Mouse (Mus musculus) forebrain, postnatal 0 days (tissue): ENCODE measurements around the gene Cyp11a1. TPM values are rescaled to one million over a fixed set of nuclear protein-coding genes. Genes with fewer than 3 reads are reported as not detected.

Experiments
- ATAC-seq: fragments of 200-750 bp; cut with Nextera tagmentation; 2 replicates; pipeline ENCODE4 v1.8.0; 2017; ENCODE audit warnings: mild to moderate bottlenecking, moderate library complexity
- DNase-seq: peaks from one replicate; pipeline ENCODE4 v3.0.0-alpha.2; 2015
- H3K27ac ChIP-seq: fragments of 300-500 bp; sonication (generic); 2 replicates; pipeline ENCODE4 v1.5.1; 2014; ENCODE audit warnings: low read depth, mild to moderate bottlenecking, antibody characterized with exemption, low read length, moderate library complexity, mixed read lengths
- H3K27me3 ChIP-seq: fragments of 300-500 bp; sonication (generic); 2 replicates; pipeline ENCODE4 v1.6.1; 2014; ENCODE audit warnings: mild to moderate bottlenecking, low read length, mixed read lengths; ENCODE audit not compliant: insufficient read depth
- H3K36me3 ChIP-seq: fragments of 300-500 bp; sonication (generic); 2 replicates; pipeline ENCODE4 v1.6.1; 2014; ENCODE audit warnings: mild to moderate bottlenecking, moderate library complexity; ENCODE audit not compliant: insufficient read depth
- H3K4me1 ChIP-seq: fragments of 300-500 bp; sonication (generic); 2 replicates; pipeline ENCODE4 v1.6.1; 2014; ENCODE audit warnings: antibody characterized with exemption; ENCODE audit not compliant: insufficient read depth
- H3K4me2 ChIP-seq: fragments of 300-500 bp; sonication (generic); 2 replicates; pipeline ENCODE4 v1.6.1; 2014; ENCODE audit warnings: low read depth, mild to moderate bottlenecking, moderate library complexity
- H3K4me3 ChIP-seq: fragments of 300-500 bp; sonication (generic); 2 replicates; pipeline ENCODE4 v1.5.1; 2014; ENCODE audit warnings: low read depth, low read length, mixed read lengths
- H3K9ac ChIP-seq: fragments of 300-500 bp; sonication (generic); 2 replicates; pipeline ENCODE4 v1.6.1; 2014; ENCODE audit warnings: mild to moderate bottlenecking
- H3K9me3 ChIP-seq: fragments of 300-500 bp; sonication (generic); 2 replicates; pipeline ENCODE4 v1.6.1; 2016; ENCODE audit warnings: low read length
- CTCF ChIP-seq: sonication (generic); IDR thresholded peaks from 2 replicates; pipeline ENCODE4 v1.5.1; 2016; ENCODE audit warnings: antibody characterized with exemption, control low read depth, low read depth
- WGBS: fragments of 180-500 bp; shearing (Covaris S2); extraction: QIAGEN DNeasy Blood & Tissue Kit; methylation state at CpG from one replicate; pipeline ENCODE4 v1.1.7; 2014; 5-methylcytosine and 5-hydroxymethylcytosine counted together
- polyA plus RNA-seq: library from polyadenylated mRNA; unstranded; fragments of >200 nt; fragmentation: Nextera tagmentation; extraction: Ambion mirVana; gene quantifications from 2 replicates; pipeline ENCODE4 v1.2.1, GENCODE M21; 2015
- total RNA-seq: library from RNA; depleted of rRNA; stranded (reverse); fragments of >200 nt; gene quantifications from 2 replicates; pipeline ENCODE4 v1.2.3, GENCODE M21; 2014; rRNA removed

Cyp11a1 gene
- 0.29 and 1.2 TPM in 2 replicates for total RNA-seq
- polyA plus RNA-seq: 0.77 and 0.88 TPM in 2 replicates

GRCm38 (mm10) chr9:58005753-58006461, at the start of gene Cyp11a1:
Gene Cyp11a1, plus strand, starts transcription at chr9:58006411.
- no peak within 1 kb of the TSS for H3K27ac ChIP-seq

DNA sequence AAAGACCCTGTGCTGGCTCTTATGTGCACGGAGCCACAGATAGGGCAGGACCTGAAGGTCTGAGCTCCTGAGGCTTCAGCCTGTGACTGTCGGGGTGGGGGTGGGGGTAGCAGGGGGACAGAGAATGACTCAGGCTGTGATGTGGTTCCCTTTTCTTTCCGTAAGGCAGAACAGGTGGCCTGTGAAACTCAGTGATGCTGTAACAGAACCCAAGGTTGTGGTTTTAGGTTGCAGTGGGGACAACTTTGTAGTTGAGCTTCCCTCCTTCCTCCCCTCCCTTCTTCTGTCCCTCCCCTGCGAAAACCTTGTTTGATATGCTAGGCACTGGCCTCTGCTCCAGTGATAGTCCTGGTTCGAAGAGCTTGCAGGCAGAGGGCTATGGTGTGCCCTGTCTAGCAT, 49.4 kb upstream of the Cyp11a1 start:
- H3K4me2 ChIP-seq: no peak overlapping the region
- H3K9ac ChIP-seq: no peak overlapping the region
- no peak overlapping the region for H3K4me3 ChIP-seq
- no peak overlapping the region for H3K27ac ChIP-seq
- H3K4me1 ChIP-seq: no peaks in the 10 kb centered on the region
- no peaks in the 10 kb centered on the region for H3K27me3 ChIP-seq
- no peak for ATAC-seq
- TF ChIP-seq CTCF: no peak
- WGBS: 85% methylated on average over 5 of the region's 5 CpGs
- H3K9me3 ChIP-seq: no peaks in the 10 kb centered on the region
- no peak for DNase-seq
- peaks cover 67% of the 10 kb centered on the region for H3K36me3 ChIP-seq

More at GRCm38 (mm10) chr9:58005753-58006461, at the start of gene Cyp11a1:
- Histone ChIP-seq H3K9me3 (no peaks in the 10 kb centered on the region), H3K27me3 (no peaks in the 10 kb centered on the region), H3K4me2 (no peak within 1 kb of the TSS), H3K9ac (no peak within 1 kb of the TSS), H3K4me1 (0 out of 2 replicates have a peak, but pooled peaks cover 10% of the 10 kb centered on the region), H3K36me3 (no peaks in the 10 kb centered on the region), H3K4me3 (no peak within 1 kb of the TSS)
- DNase-seq: peak; percentile 24
- ATAC-seq: no peak
- WGBS: 81% methylated on average over 16 of the region's 16 CpGs
- no peak for TF ChIP-seq CTCF

DNA sequence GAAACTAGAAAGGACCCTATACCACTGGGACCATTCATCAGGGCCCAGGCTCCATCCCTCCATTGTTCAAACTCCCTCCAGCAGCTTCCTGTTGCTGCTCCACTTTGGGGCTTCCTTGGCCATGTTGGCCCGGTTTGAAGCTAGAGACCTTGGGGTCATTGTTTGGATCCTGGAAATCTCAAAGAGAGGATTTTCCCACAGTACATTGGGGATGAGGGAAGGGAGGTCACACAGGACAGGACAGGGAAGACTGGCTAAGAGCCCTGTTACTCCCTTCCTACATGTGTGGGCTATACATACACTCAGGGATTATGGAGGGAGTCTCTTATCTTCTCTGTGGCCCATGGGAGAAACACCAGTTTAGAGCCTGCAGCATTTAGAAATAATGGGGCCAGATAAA, 47.6 kb upstream of the Cyp11a1 start:
- Histone ChIP-seq H3K4me1 (no peaks in the 10 kb centered on the region), H3K4me3 (no peak overlapping the region), H3K9ac (no peak overlapping the region), H3K27me3 (no peaks in the 10 kb centered on the region), H3K36me3 (peaks cover 71% of the 10 kb centered on the region), H3K9me3 (no peaks in the 10 kb centered on the region), H3K27ac (no peak overlapping the region), H3K4me2 (no peak overlapping the region)
- 83% methylated on average over 1 of the region's 1 CpGs for WGBS
- no peak for TF ChIP-seq CTCF
- ATAC-seq (no peak), DNase-seq (no peak)

DNA sequence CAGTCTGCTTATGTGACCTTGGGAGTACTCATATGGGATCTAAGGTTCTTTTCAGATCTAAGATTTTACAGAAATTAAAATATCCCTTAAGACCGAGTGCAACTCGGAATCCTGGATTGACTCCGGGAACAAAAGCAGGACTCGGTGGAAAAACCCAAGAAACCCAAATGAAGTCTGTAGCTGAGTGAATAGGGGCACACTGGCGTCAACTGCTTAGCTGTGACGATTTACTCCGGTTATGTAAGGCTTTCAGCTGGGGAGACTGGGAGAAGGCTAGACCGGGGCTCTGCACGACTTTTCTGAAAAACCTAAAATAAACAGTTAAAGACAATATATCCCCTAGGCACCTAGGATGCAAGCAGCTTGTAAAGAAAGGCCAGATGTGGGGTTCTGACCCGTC, 46.8 kb upstream of the Cyp11a1 start:
- H3K27ac ChIP-seq: no peak overlapping the region
- peaks cover 69% of the 10 kb centered on the region for H3K36me3 ChIP-seq
- ATAC-seq (no peak), DNase-seq (no peak)
- no peaks in the 10 kb centered on the region for H3K27me3 ChIP-seq
- WGBS: 82% methylated on average over 10 of the region's 10 CpGs
- TF ChIP-seq CTCF: no peak
- H3K4me1 ChIP-seq: no peaks in the 10 kb centered on the region
- no peak overlapping the region for H3K9ac ChIP-seq
- H3K9me3 ChIP-seq: no peaks in the 10 kb centered on the region
- H3K4me3 ChIP-seq: no peak overlapping the region
- H3K4me2 ChIP-seq: no peak overlapping the region

GRCm38 (mm10) chr9:57959886-57960866, 46.0 kb upstream of the Cyp11a1 start:
- Histone ChIP-seq H3K36me3 (peaks cover 62% of the 10 kb centered on the region), H3K9ac (no peak overlapping the region), H3K27ac (no peak overlapping the region), H3K4me1 (no peaks in the 10 kb centered on the region), H3K4me3 (no peak overlapping the region), H3K4me2 (no peak overlapping the region), H3K27me3 (no peaks in the 10 kb centered on the region), H3K9me3 (no peaks in the 10 kb centered on the region)
- WGBS: 88% methylated on average over 17 of the region's 17 CpGs
- ATAC-seq: no peak
- TF ChIP-seq CTCF: no peak
- no peak for DNase-seq

GRCm38 (mm10) chr9:57961226-57961625, 45.0 kb upstream of the Cyp11a1 start:
- ATAC-seq (no peak), DNase-seq (no peak)
- no peaks in the 10 kb centered on the region for H3K27me3 ChIP-seq
- H3K4me1 ChIP-seq: no peaks in the 10 kb centered on the region
- TF ChIP-seq CTCF: no peak
- 85% methylated on average over 15 of the region's 15 CpGs for WGBS
- H3K27ac ChIP-seq: no peak overlapping the region
- no peaks in the 10 kb centered on the region for H3K9me3 ChIP-seq
- peaks cover 52% of the 10 kb centered on the region for H3K36me3 ChIP-seq
- no peak overlapping the region for H3K4me3 ChIP-seq
- no peak overlapping the region for H3K9ac ChIP-seq
- H3K4me2 ChIP-seq: no peak overlapping the region
